Mouse (Mus musculus) cerebellum, adult (tissue): ENCODE results near the gene Mtch1.
"Not testable (repeated sequence)": the region's sequence is repeated elsewhere in the genome, so short reads cannot be mapped to it uniquely, and the experiment has no call there.

Experiments
- ATAC-seq: cut with Nextera tagmentation; 2 replicates; pipeline ENCODE4 v1.9.2; 2017; ENCODE audit warnings: mild to moderate bottlenecking, moderate library complexity, mixed read lengths; ENCODE audit not compliant: insufficient number of reproducible peaks, low FRiP score, low TSS enrichment

Mtch1 gene

GRCm38 (mm10) chr17:29337979-29338823 lies 9.5 kb downstream of the Mtch1 start:
- ATAC-seq, result no peak

- ATAC-seq, result no peak
Measured at GRCm38 (mm10) chr17:29336266-29336990, 11.3 kb downstream of the Mtch1 start.

GRCm38 (mm10) chr17:29332186-29332685 lies 15.5 kb downstream of the Mtch1 start:
- ATAC-seq, result no peak

GRCm38 (mm10) chr17:29330671-29331410 lies 16.9 kb downstream of the Mtch1 start:
- peak; percentile 79 for ATAC-seq

GRCm38 (mm10) chr17:29330221-29330620 lies 17.5 kb downstream of the Mtch1 start:
- no peak for ATAC-seq

GRCm38 (mm10) chr17:29327691-29328090 lies 20.0 kb downstream of the Mtch1 start:
- no peak for ATAC-seq

- no peak for ATAC-seq
Measured at GRCm38 (mm10) chr17:29326531-29327529, 20.9 kb downstream of the Mtch1 start.

GRCm38 (mm10) chr17:29325831-29326230 lies 21.9 kb downstream of the Mtch1 start:
- no peak for ATAC-seq

GRCm38 (mm10) chr17:29323625-29324024 lies 24.1 kb downstream of the Mtch1 start:
- no peak for ATAC-seq

- no peak for ATAC-seq
Measured at GRCm38 (mm10) chr17:29322603-29322962, 25.2 kb downstream of the Mtch1 start.

- no peak for ATAC-seq
Measured at GRCm38 (mm10) chr17:29321765-29322602, 25.8 kb downstream of the Mtch1 start.

- no peak for ATAC-seq
Measured at GRCm38 (mm10) chr17:29319881-29320639, 27.7 kb downstream of the Mtch1 start.

- ATAC-seq, result no peak
Measured at GRCm38 (mm10) chr17:29319476-29319875, 28.3 kb downstream of the Mtch1 start.

GRCm38 (mm10) chr17:29318731-29319250 lies 28.9 kb downstream of the Mtch1 start:
- no peak for ATAC-seq

GRCm38 (mm10) chr17:29317380-29317779 lies 30.4 kb downstream of the Mtch1 start, which contains the start of gene Pi16:
Gene Pi16, plus strand, starts transcription at chr17:29317680.
- not testable (repeated sequence) for ATAC-seq

GRCm38 (mm10) chr17:29316891-29317290 lies 30.8 kb downstream of the Mtch1 start:
- no peak for ATAC-seq

GRCm38 (mm10) chr17:29315672-29316465 lies 31.9 kb downstream of the Mtch1 start:
- ATAC-seq, result no peak
